Mouse (Mus musculus): ENCODE measurements around the gene Clasp1. TPM values are rescaled to one million over a fixed set of nuclear protein-coding genes. Genes with fewer than 3 reads are reported as not detected.
A peak's percentile ranks its signal among the peaks of the same experiment; 100 is the strongest.

Clasp1 gene
- polyA plus RNA-seq, 1 experiment = 22.3 TPM

GRCm38 (mm10) chr1:118458279-118458678 lies 69.4 kb downstream of the Clasp1 start:
- Histone ChIP-seq H3K4me3 (ENCODE audit: insufficient read depth, low read length) (no peak overlapping the region), H3K4me1 (ENCODE audit: control insufficient read depth, insufficient read depth, low read length) (peaks cover 11% of the 10 kb centered on the region), H3K27ac (ENCODE audit: insufficient read depth, low read depth, low read length) (no peak overlapping the region; the same call in 1 of the 2 replicates)
- TF ChIP-seq POLR2A (IDR thresholded peaks at IDR 0.05; ENCODE audit: borderline replicate concordance, low read depth, low read length) (no peak), CTCF (IDR thresholded peaks at IDR 0.05; ENCODE audit: low read depth, low read length) (no peak)

- H3K4me1 ChIP-seq (ENCODE audit: control insufficient read depth, insufficient read depth, low read length) = peaks cover 11% of the 10 kb centered on the region
- no peak for TF ChIP-seq CTCF (IDR thresholded peaks at IDR 0.05; ENCODE audit: low read depth, low read length)
- TF ChIP-seq POLR2A (IDR thresholded peaks at IDR 0.05; ENCODE audit: borderline replicate concordance, low read depth, low read length) = 0 out of 2 replicates have a peak, but pooled peaks have one; percentile 51
- H3K4me3 ChIP-seq (ENCODE audit: insufficient read depth, low read length) = peak overlapping the region; percentile 75
- peak overlapping the region; percentile 96 for H3K27ac ChIP-seq (ENCODE audit: insufficient read depth, low read depth, low read length)
Observed at GRCm38 (mm10) chr1:118458963-118459920, 70.4 kb downstream of the Clasp1 start.

GRCm38 (mm10) chr1:118460716-118461115 lies 71.9 kb downstream of the Clasp1 start:
- H3K27ac ChIP-seq (ENCODE audit: insufficient read depth, low read depth, low read length) = no peak overlapping the region
- H3K4me1 ChIP-seq (ENCODE audit: control insufficient read depth, insufficient read depth, low read length) = peaks cover 11% of the 10 kb centered on the region
- H3K4me3 ChIP-seq (ENCODE audit: insufficient read depth, low read length) = no peak overlapping the region
- TF ChIP-seq CTCF (IDR thresholded peaks at IDR 0.05; ENCODE audit: low read depth, low read length) (no peak), POLR2A (IDR thresholded peaks at IDR 0.05; ENCODE audit: borderline replicate concordance, low read depth, low read length) (no peak)

- H3K4me3 ChIP-seq (ENCODE audit: insufficient read depth, low read length) = no peak overlapping the region
- H3K4me1 ChIP-seq (ENCODE audit: control insufficient read depth, insufficient read depth, low read length) = no peaks in the 10 kb centered on the region
- TF ChIP-seq CTCF (IDR thresholded peaks at IDR 0.05; ENCODE audit: low read depth, low read length) (no peak), POLR2A (IDR thresholded peaks at IDR 0.05; ENCODE audit: borderline replicate concordance, low read depth, low read length) (no peak)
- H3K27ac ChIP-seq (ENCODE audit: insufficient read depth, low read depth, low read length) = no peak overlapping the region
Observed at GRCm38 (mm10) chr1:118466041-118466440, 77.2 kb downstream of the Clasp1 start.

GRCm38 (mm10) chr1:118472386-118472785 lies 83.5 kb downstream of the Clasp1 start:
- Histone ChIP-seq H3K4me3 (ENCODE audit: insufficient read depth, low read length) (no peak overlapping the region), H3K4me1 (ENCODE audit: control insufficient read depth, insufficient read depth, low read length) (peaks cover 2% of the 10 kb centered on the region; the same call in 1 of the 2 replicates), H3K27ac (ENCODE audit: insufficient read depth, low read depth, low read length) (no peak overlapping the region)
- TF ChIP-seq POLR2A (IDR thresholded peaks at IDR 0.05; ENCODE audit: borderline replicate concordance, low read depth, low read length) = no peak
- TF ChIP-seq CTCF (IDR thresholded peaks at IDR 0.05; ENCODE audit: low read depth, low read length) = no peak

- Histone ChIP-seq H3K4me3 (ENCODE audit: insufficient read depth, low read length) (no peak overlapping the region), H3K4me1 (ENCODE audit: control insufficient read depth, insufficient read depth, low read length) (peaks cover 2% of the 10 kb centered on the region; the same call in 1 of the 2 replicates), H3K27ac (ENCODE audit: insufficient read depth, low read depth, low read length) (no peak overlapping the region)
- TF ChIP-seq POLR2A (IDR thresholded peaks at IDR 0.05; ENCODE audit: borderline replicate concordance, low read depth, low read length) (no peak), CTCF (IDR thresholded peaks at IDR 0.05; ENCODE audit: low read depth, low read length) (no peak)
Observed at GRCm38 (mm10) chr1:118476919-118477318, 88.1 kb downstream of the Clasp1 start.

- TF ChIP-seq CTCF (IDR thresholded peaks at IDR 0.05; ENCODE audit: low read depth, low read length) (no peak), POLR2A (IDR thresholded peaks at IDR 0.05; ENCODE audit: borderline replicate concordance, low read depth, low read length) (no peak)
- H3K4me3 ChIP-seq (ENCODE audit: insufficient read depth, low read length) = no peak overlapping the region
- no peak overlapping the region for H3K27ac ChIP-seq (ENCODE audit: insufficient read depth, low read depth, low read length)
- H3K4me1 ChIP-seq (ENCODE audit: control insufficient read depth, insufficient read depth, low read length) = no peaks in the 10 kb centered on the region
Observed at GRCm38 (mm10) chr1:118479246-118479645, 90.4 kb downstream of the Clasp1 start.

- no peak overlapping the region for H3K27ac ChIP-seq (ENCODE audit: insufficient read depth, low read depth, low read length)
Observed at GRCm38 (mm10) chr1:118480484-118481364, 91.9 kb downstream of the Clasp1 start.

GRCm38 (mm10) chr1:118481365-118481702 lies 92.5 kb downstream of the Clasp1 start:
- Histone ChIP-seq H3K4me3 (ENCODE audit: insufficient read depth, low read length) (no peak overlapping the region), H3K4me1 (ENCODE audit: control insufficient read depth, insufficient read depth, low read length) (no peaks in the 10 kb centered on the region), H3K27ac (ENCODE audit: insufficient read depth, low read depth, low read length) (no peak overlapping the region)
- TF ChIP-seq POLR2A (IDR thresholded peaks at IDR 0.05; ENCODE audit: borderline replicate concordance, low read depth, low read length) (no peak), CTCF (IDR thresholded peaks at IDR 0.05; ENCODE audit: low read depth, low read length) (no peak)

More at GRCm38 (mm10) chr1:118480484-118481364, 91.9 kb downstream of the Clasp1 start:
- TF ChIP-seq CTCF (IDR thresholded peaks at IDR 0.05; ENCODE audit: low read depth, low read length) = no peak
- TF ChIP-seq POLR2A (IDR thresholded peaks at IDR 0.05; ENCODE audit: borderline replicate concordance, low read depth, low read length) = no peak
- H3K4me3 ChIP-seq (ENCODE audit: insufficient read depth, low read length) = no peak overlapping the region
- H3K4me1 ChIP-seq (ENCODE audit: control insufficient read depth, insufficient read depth, low read length) = no peaks in the 10 kb centered on the region
